Mouse (Mus musculus) limb, embryonic 12.5 days (tissue): ENCODE data around the gene Ddah1. TPM values are rescaled to one million over a fixed set of nuclear protein-coding genes. Genes with fewer than 3 reads are reported as not detected.

Experiments used
- ATAC-seq: fragments of 200-750 bp; cut with Nextera tagmentation; 2 replicates; pipeline ENCODE4 v1.8.0; 2017; ENCODE audit warnings: low read depth, moderate TSS enrichment; ENCODE audit not compliant: insufficient number of reproducible peaks, insufficient read depth, low FRiP score, low TSS enrichment
- H3K27ac ChIP-seq: fragments of 300-500 bp; sonication (generic); 2 replicates; pipeline ENCODE4 v1.5.1; 2016; ENCODE audit warnings: mild to moderate bottlenecking, moderate library complexity
- H3K27me3 ChIP-seq: fragments of 300-500 bp; sonication (generic); 2 replicates; pipeline ENCODE4 v1.6.1; 2016; ENCODE audit warnings: mild to moderate bottlenecking, moderate library complexity
- H3K36me3 ChIP-seq: fragments of 300-500 bp; sonication (generic); 2 replicates; pipeline ENCODE4 v1.6.1; 2016; ENCODE audit warnings: mild to moderate bottlenecking, moderate library complexity
- H3K4me1 ChIP-seq: fragments of 300-500 bp; sonication (generic); replicated peaks from 2 replicates; pipeline ENCODE4 v1.6.1; 2016
- H3K4me2 ChIP-seq: fragments of 300-500 bp; sonication (generic); 2 replicates; pipeline ENCODE4 v1.6.1; 2016; ENCODE audit warnings: mild to moderate bottlenecking, moderate library complexity
- H3K4me3 ChIP-seq: fragments of 300-500 bp; sonication (generic); replicated peaks from 2 replicates; pipeline ENCODE4 v1.5.1; 2016; ENCODE audit warnings: mild to moderate bottlenecking
- H3K9ac ChIP-seq: fragments of 300-500 bp; sonication (generic); replicated peaks from 2 replicates; pipeline ENCODE4 v1.6.1; 2016; ENCODE audit warnings: mild to moderate bottlenecking, moderate library complexity
- H3K9me3 ChIP-seq: fragments of 300-500 bp; sonication (generic); 2 replicates; pipeline ENCODE4 v1.6.1; 2016; ENCODE audit warnings: mild to moderate bottlenecking, moderate library complexity
- WGBS: fragments of 180-500 bp; shearing (Covaris S2); methylation state at CpG from one replicate; pipeline ENCODE4 v1.1.7; 2016; 5-methylcytosine and 5-hydroxymethylcytosine counted together
- polyA plus RNA-seq: library from polyadenylated mRNA; unstranded; fragments of >200 nt; fragmentation: Nextera tagmentation; extraction: Ambion mirVana; gene quantifications from 2 replicates; pipeline ENCODE4 v1.2.1, GENCODE M21; 2016

Ddah1 gene
- polyA plus RNA-seq, 1 experiment from 2014 or later, result 21.7 TPM

GRCm38 (mm10) chr3:145843836-145844235 is 85.4 kb downstream of the Ddah1 start:
- no peak overlapping the region for H3K4me3 ChIP-seq
- no peaks in the 10 kb centered on the region for H3K9me3 ChIP-seq
- H3K27me3 ChIP-seq, result no peaks in the 10 kb centered on the region
- H3K27ac ChIP-seq, result no peak overlapping the region
- H3K4me1 ChIP-seq, result 0 out of 2 replicates have a peak, but pooled peaks cover 3% of the 10 kb centered on the region
- no peak for ATAC-seq
- no peak overlapping the region for H3K4me2 ChIP-seq
- 84% methylated on average over 3 of the region's 3 CpGs for WGBS
- no peaks in the 10 kb centered on the region for H3K36me3 ChIP-seq
- H3K9ac ChIP-seq, result no peak overlapping the region

- Histone ChIP-seq H3K27ac (no peak overlapping the region), H3K4me1 (0 out of 2 replicates have a peak, but pooled peaks cover 3% of the 10 kb centered on the region), H3K4me3 (no peak overlapping the region), H3K9ac (no peak overlapping the region), H3K4me2 (no peak overlapping the region), H3K36me3 (no peaks in the 10 kb centered on the region), H3K9me3 (no peaks in the 10 kb centered on the region), H3K27me3 (no peaks in the 10 kb centered on the region)
- no peak for ATAC-seq
- whole genome bisulfite sequencing, result 87% methylated on average over 3 of the region's 3 CpGs
Measured at GRCm38 (mm10) chr3:145844891-145845290, 86.4 kb downstream of the Ddah1 start.

GRCm38 (mm10) chr3:145846255-145846654 is 87.8 kb downstream of the Ddah1 start:
- Histone ChIP-seq H3K4me1 (0 out of 2 replicates have a peak, but pooled peaks cover 3% of the 10 kb centered on the region), H3K4me3 (no peak overlapping the region), H3K27ac (no peak overlapping the region), H3K9me3 (no peaks in the 10 kb centered on the region), H3K9ac (no peak overlapping the region), H3K4me2 (no peak overlapping the region), H3K27me3 (no peaks in the 10 kb centered on the region), H3K36me3 (no peaks in the 10 kb centered on the region)
- no peak for ATAC-seq
- WGBS, result 91% methylated on average over 2 of the region's 2 CpGs

- Histone ChIP-seq H3K4me1 (no peaks in the 10 kb centered on the region), H3K36me3 (no peaks in the 10 kb centered on the region), H3K9me3 (no peaks in the 10 kb centered on the region), H3K4me3 (no peak overlapping the region), H3K9ac (no peak overlapping the region), H3K4me2 (no peak overlapping the region), H3K27ac (no peak overlapping the region), H3K27me3 (no peaks in the 10 kb centered on the region)
- 89% methylated on average over 5 of the region's 5 CpGs for WGBS
- no peak for ATAC-seq
Measured at GRCm38 (mm10) chr3:145852041-145852440, 93.6 kb downstream of the Ddah1 start.

- Histone ChIP-seq H3K4me2 (no peak overlapping the region), H3K36me3 (no peaks in the 10 kb centered on the region), H3K9me3 (peaks cover 5% of the 10 kb centered on the region; the same call in 1 of the 2 replicates), H3K4me3 (no peak overlapping the region), H3K9ac (no peak overlapping the region), H3K27me3 (no peaks in the 10 kb centered on the region), H3K4me1 (no peaks in the 10 kb centered on the region), H3K27ac (no peak overlapping the region)
- 91% methylated on average over 4 of the region's 4 CpGs for WGBS
- no peak for ATAC-seq
Measured at GRCm38 (mm10) chr3:145852800-145853199, 94.3 kb downstream of the Ddah1 start.

GRCm38 (mm10) chr3:145853713-145854112 is 95.2 kb downstream of the Ddah1 start:
- 85% methylated on average over 4 of the region's 4 CpGs for WGBS
- no peak overlapping the region for H3K4me2 ChIP-seq

GRCm38 (mm10) chr3:145854427-145854826 is 96.0 kb downstream of the Ddah1 start:
- Histone ChIP-seq H3K27ac (no peak overlapping the region), H3K27me3 (no peaks in the 10 kb centered on the region), H3K4me1 (no peaks in the 10 kb centered on the region), H3K4me2 (no peak overlapping the region), H3K9ac (no peak overlapping the region), H3K36me3 (no peaks in the 10 kb centered on the region), H3K4me3 (no peak overlapping the region), H3K9me3 (peaks cover 5% of the 10 kb centered on the region; the same call in 1 of the 2 replicates)
- ATAC-seq, result no peak
- WGBS, result 77% methylated on average over 5 of the region's 5 CpGs

More at GRCm38 (mm10) chr3:145853713-145854112, 95.2 kb downstream of the Ddah1 start:
- Histone ChIP-seq H3K27me3 (no peaks in the 10 kb centered on the region), H3K4me1 (no peaks in the 10 kb centered on the region), H3K27ac (no peak overlapping the region), H3K4me3 (no peak overlapping the region), H3K9ac (no peak overlapping the region), H3K36me3 (no peaks in the 10 kb centered on the region), H3K9me3 (peaks cover 5% of the 10 kb centered on the region; the same call in 1 of the 2 replicates)
- ATAC-seq, result no peak

GRCm38 (mm10) chr3:145855299-145855698 is 96.8 kb downstream of the Ddah1 start:
- H3K4me2 ChIP-seq, result no peak overlapping the region
- H3K27me3 ChIP-seq, result no peaks in the 10 kb centered on the region
- H3K9ac ChIP-seq, result no peak overlapping the region
- no peak overlapping the region for H3K27ac ChIP-seq
- no peaks in the 10 kb centered on the region for H3K36me3 ChIP-seq
- H3K4me3 ChIP-seq, result no peak overlapping the region
- 89% methylated on average over 6 of the region's 6 CpGs for WGBS
- no peaks in the 10 kb centered on the region for H3K4me1 ChIP-seq
- H3K9me3 ChIP-seq, result peaks cover 5% of the 10 kb centered on the region; the same call in 1 of the 2 replicates
- no peak for ATAC-seq

- Histone ChIP-seq H3K4me3 (no peak overlapping the region), H3K27me3 (no peaks in the 10 kb centered on the region), H3K27ac (no peak overlapping the region), H3K4me2 (no peak overlapping the region), H3K36me3 (no peaks in the 10 kb centered on the region), H3K9ac (no peak overlapping the region), H3K4me1 (no peaks in the 10 kb centered on the region), H3K9me3 (peaks cover 5% of the 10 kb centered on the region; the same call in 1 of the 2 replicates)
- WGBS, result 93% methylated on average over 5 of the region's 5 CpGs
- ATAC-seq, result no peak
Measured at GRCm38 (mm10) chr3:145858388-145858787, 99.9 kb downstream of the Ddah1 start.

GRCm38 (mm10) chr3:145862521-145862920 is 104.0 kb downstream of the Ddah1 start:
- H3K27me3 ChIP-seq, result no peaks in the 10 kb centered on the region
- no peaks in the 10 kb centered on the region for H3K36me3 ChIP-seq
- H3K9me3 ChIP-seq, result peaks cover under 1% of the 10 kb centered on the region; the same call in 1 of the 2 replicates
- WGBS, result 49% methylated on average over 4 of the region's 4 CpGs
- H3K4me2 ChIP-seq, result no peak overlapping the region
- no peak overlapping the region for H3K27ac ChIP-seq
- no peak overlapping the region for H3K4me3 ChIP-seq
- no peak for ATAC-seq
- H3K9ac ChIP-seq, result no peak overlapping the region
- 0 out of 2 replicates have a peak, but pooled peaks cover 4% of the 10 kb centered on the region for H3K4me1 ChIP-seq

GRCm38 (mm10) chr3:145864033-145864712 is 105.7 kb downstream of the Ddah1 start:
- Histone ChIP-seq H3K4me3 (no peak overlapping the region), H3K36me3 (no peaks in the 10 kb centered on the region), H3K9me3 (no peaks in the 10 kb centered on the region), H3K27me3 (no peaks in the 10 kb centered on the region), H3K27ac (no peak overlapping the region), H3K4me2 (no peak overlapping the region), H3K9ac (no peak overlapping the region), H3K4me1 (0 out of 2 replicates have a peak, but pooled peaks cover 4% of the 10 kb centered on the region)
- no peak for ATAC-seq
- 82% methylated on average over 8 of the region's 8 CpGs for WGBS
